Mouse (Mus musculus) ES-Bruce4 (cell line): ENCODE measurements at regions not wholly inside any gene's neighbourhood (a gene's known extent, or its start where the extent isn't known, plus 50 kb on each side); places are given as distances from the start of the nearest gene placed in this dataset.

Experiments used
- H3K27ac ChIP-seq: 2 replicates; pipeline ENCODE4 v1.5.1; 2012; ENCODE audit warnings: low read length, inconsistent platforms; ENCODE audit not compliant: insufficient read depth
- H3K27me3 ChIP-seq: 2 replicates; pipeline ENCODE4 v1.6.1; 2012; ENCODE audit warnings: mild to moderate bottlenecking, low read length, inconsistent platforms; ENCODE audit not compliant: control insufficient read depth, poor library complexity, insufficient read depth, severe bottlenecking
- H3K36me3 ChIP-seq: 2 replicates; pipeline ENCODE4 v1.6.1; 2012; ENCODE audit warnings: inconsistent platforms, mild to moderate bottlenecking, low read length, moderate library complexity; ENCODE audit not compliant: control insufficient read depth, poor library complexity, insufficient read depth, severe bottlenecking
- H3K4me1 ChIP-seq: one replicate; pipeline ENCODE4 v1.8.1; 2011; ENCODE audit warnings: low read length; ENCODE audit not compliant: control insufficient read depth, insufficient read depth
- H3K4me3 ChIP-seq: 2 replicates; pipeline ENCODE4 v1.5.1; 2011; ENCODE audit warnings: low read depth, mild to moderate bottlenecking, low read length
- H3K9ac ChIP-seq: 2 replicates; pipeline ENCODE4 v1.6.1; 2012; ENCODE audit warnings: low read depth, mild to moderate bottlenecking, inconsistent platforms; ENCODE audit not compliant: poor library complexity, severe bottlenecking
- H3K9me3 ChIP-seq: replicated peaks from 2 replicates; pipeline ENCODE4 v1.6.1; 2012; ENCODE audit warnings: mild to moderate bottlenecking, low read length, inconsistent platforms; ENCODE audit not compliant: control insufficient read depth, poor library complexity, insufficient read depth, severe bottlenecking
- CTCF ChIP-seq: IDR thresholded peaks from one replicate; pipeline ENCODE4 v1.8.1; 2011; ENCODE audit warnings: low read depth, low read length
- EP300 ChIP-seq: IDR thresholded peaks from 2 replicates; pipeline ENCODE4 v1.6.1; 2011; ENCODE audit warnings: low read depth, low read length; ENCODE audit not compliant: insufficient read depth
- POLR2A ChIP-seq: IDR thresholded peaks from one replicate; pipeline ENCODE4 v1.8.1; 2011; ENCODE audit warnings: low read length; ENCODE audit not compliant: insufficient read depth

GRCm38 (mm10) chr12:98069110-98069509, 190.1 kb downstream of the Galc start:
- H3K9me3 ChIP-seq, result no peaks in the 10 kb centered on the region
- H3K27ac ChIP-seq, result no peak overlapping the region
- H3K27me3 ChIP-seq, result no peaks in the 10 kb centered on the region
- no peak for TF ChIP-seq EP300
- no peak for TF ChIP-seq POLR2A
- TF ChIP-seq CTCF, result no peak
- H3K9ac ChIP-seq, result no peak overlapping the region
- H3K36me3 ChIP-seq, result no peaks in the 10 kb centered on the region
- H3K4me3 ChIP-seq, result no peak overlapping the region
- H3K4me1 ChIP-seq, result no peaks in the 10 kb centered on the region

- H3K27ac ChIP-seq, result no peak overlapping the region
- TF ChIP-seq CTCF, result no peak
- TF ChIP-seq EP300, result no peak
- TF ChIP-seq POLR2A, result no peak
- no peak overlapping the region for H3K4me3 ChIP-seq
Observed at GRCm38 (mm10) chr12:98059419-98060180, 199.7 kb downstream of the Galc start.

GRCm38 (mm10) chr12:98058977-98059376, 200.3 kb downstream of the Galc start:
- no peak overlapping the region for H3K27ac ChIP-seq
- no peak overlapping the region for H3K9ac ChIP-seq
- no peaks in the 10 kb centered on the region for H3K4me1 ChIP-seq
- no peaks in the 10 kb centered on the region for H3K9me3 ChIP-seq
- H3K27me3 ChIP-seq, result no peaks in the 10 kb centered on the region
- H3K4me3 ChIP-seq, result no peak overlapping the region
- no peaks in the 10 kb centered on the region for H3K36me3 ChIP-seq
- TF ChIP-seq CTCF (no peak), EP300 (no peak), POLR2A (no peak)

More at GRCm38 (mm10) chr12:98059419-98060180, 199.7 kb downstream of the Galc start:
- no peaks in the 10 kb centered on the region for H3K27me3 ChIP-seq
- H3K36me3 ChIP-seq, result no peaks in the 10 kb centered on the region
- no peak overlapping the region for H3K9ac ChIP-seq
- no peaks in the 10 kb centered on the region for H3K9me3 ChIP-seq
- no peaks in the 10 kb centered on the region for H3K4me1 ChIP-seq

GRCm38 (mm10) chr12:98050934-98051333, 208.3 kb downstream of the Galc start:
- no peaks in the 10 kb centered on the region for H3K9me3 ChIP-seq
- H3K9ac ChIP-seq, result no peak overlapping the region
- no peak overlapping the region for H3K27ac ChIP-seq
- TF ChIP-seq CTCF (no peak), POLR2A (no peak), EP300 (no peak)
- no peaks in the 10 kb centered on the region for H3K36me3 ChIP-seq
- H3K4me1 ChIP-seq, result no peaks in the 10 kb centered on the region
- no peaks in the 10 kb centered on the region for H3K27me3 ChIP-seq
- H3K4me3 ChIP-seq, result no peak overlapping the region

- Histone ChIP-seq H3K27me3 (no peaks in the 10 kb centered on the region), H3K9ac (no peak overlapping the region), H3K27ac (no peak overlapping the region), H3K4me3 (no peak overlapping the region), H3K9me3 (no peaks in the 10 kb centered on the region), H3K36me3 (no peaks in the 10 kb centered on the region), H3K4me1 (no peaks in the 10 kb centered on the region)
- TF ChIP-seq POLR2A (no peak), CTCF (no peak), EP300 (no peak)
Observed at GRCm38 (mm10) chr12:98050500-98050899, 208.8 kb downstream of the Galc start.

GRCm38 (mm10) chr12:98050057-98050456, 209.2 kb downstream of the Galc start:
- no peaks in the 10 kb centered on the region for H3K9me3 ChIP-seq
- no peak overlapping the region for H3K4me3 ChIP-seq
- TF ChIP-seq CTCF, result no peak
- no peak for TF ChIP-seq POLR2A
- TF ChIP-seq EP300, result no peak
- H3K27ac ChIP-seq, result no peak overlapping the region
- no peaks in the 10 kb centered on the region for H3K4me1 ChIP-seq
- no peaks in the 10 kb centered on the region for H3K27me3 ChIP-seq
- no peaks in the 10 kb centered on the region for H3K36me3 ChIP-seq
- H3K9ac ChIP-seq, result no peak overlapping the region
